Comparison of ENCODE assay signal across 26 mouse cellular contexts in the genomic region with DNA sequence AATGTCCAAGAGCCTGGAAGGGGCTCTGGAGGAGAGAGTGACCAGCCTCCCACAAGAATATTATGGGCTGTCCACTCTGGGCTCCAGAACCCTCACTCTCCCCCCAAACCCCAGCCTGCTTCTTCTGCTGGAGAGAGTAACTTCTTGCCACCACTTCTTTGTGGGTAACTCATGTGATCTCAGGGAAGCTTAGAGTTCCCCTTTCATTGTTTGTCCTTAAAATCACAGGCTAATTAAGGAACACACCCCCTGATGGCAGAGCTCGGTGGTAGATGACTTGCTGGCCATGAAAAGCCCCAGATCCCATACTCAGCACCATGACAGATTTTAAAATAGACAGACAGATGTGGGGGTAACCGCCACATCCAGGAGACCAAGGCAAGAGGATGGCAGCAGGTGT. TPM values are rescaled to one million over a fixed set of nuclear protein-coding genes. Genes with fewer than 3 reads are reported as not detected.
DNase-seq lines count a peak whose midpoint lies in the region.
"Had no signal": no experiment of that assay in that cellular context is flagged by ENCODE, and none has a peak within 500 bp of the region (broad histone marks: within the 10 kb centered on the region; RNA-seq: fewer than 3 reads in every experiment).

No protein-coding gene starts in this region.

- peak overlapping the region; percentile 33 for H3K4me3 ChIP-seq in megakaryocyte, embryonic 14.5 days (replicated peaks)
- H3K4me3 ChIP-seq: hindbrain, embryonic 13.5 days; left cerebral cortex, adult 2 months; limb, embryonic 15.5 days; midbrain, embryonic 12.5 days had no signal

- peaks cover 16% of the 10 kb centered on the region for H3K27me3 ChIP-seq in megakaryocyte, embryonic 14.5 days (replicated peaks)
- H3K27me3 ChIP-seq: limb, embryonic 15.5 days; midbrain, embryonic 12.5 days; Patski had no signal

- peaks cover 16% of the 10 kb centered on the region for H3K4me1 ChIP-seq in megakaryocyte, embryonic 14.5 days
- H3K4me1 ChIP-seq: hindbrain, embryonic 13.5 days; limb, embryonic 15.5 days; midbrain, embryonic 12.5 days had no signal

- peak; percentile 88 for DNase-seq in 416B (ENCODE audit: low read depth)
- DNase-seq in A20 (ENCODE audit: low read depth, low spot score): peak; percentile 54
- DNase-seq in c-Kit-positive CD71-negative TER-119-negative erythroid progenitor cells, embryonic 14.5 days (ENCODE audit: low read depth): peak; percentile 52
- no peak for DNase-seq in right cerebral cortex, postnatal 10 days (ENCODE audit: low spot score in 2 of 2)
- DNase-seq in frontal cortex, postnatal 14 days (ENCODE audit: low spot score in 2 of 2): no peak
- DNase-seq in cerebellum, postnatal 14 days: no peak
- DNase-seq: cerebellum, adult 2 months; cerebellum, postnatal 36 days; gastrocnemius, postnatal 25 days; kidney, adult 2 months; left cerebral cortex, postnatal 4 days; spleen, adult 18-20 months; thymus, postnatal 4 days had no signal

- H3K9me3 ChIP-seq in megakaryocyte, embryonic 14.5 days: peaks cover 15% of the 10 kb centered on the region
- H3K9me3 ChIP-seq: hindbrain, embryonic 13.5 days; limb, embryonic 15.5 days; midbrain, embryonic 12.5 days had no signal

- H3K36me3 ChIP-seq in megakaryocyte, embryonic 14.5 days (replicated peaks; ENCODE audit: low read length): no peaks in the 10 kb centered on the region
- H3K36me3 ChIP-seq: hindbrain, embryonic 13.5 days; limb, embryonic 15.5 days; midbrain, embryonic 12.5 days had no signal

RNA-seq across cellular contexts. Expression of a gene that starts 9.0 kb away (rescaled TPM):
- 2.3 and 9.3 TPM in 2 replicates for polyA plus RNA-seq in megakaryocyte, embryonic 14.5 days (2012; ENCODE audit: insufficient read depth, low replicate concordance)
- polyA plus RNA-seq: adrenal gland, adult 2 months; cerebellum, adult 2 months; forebrain, embryonic 16.5 days; heart, embryonic 14.5 days; hindbrain, embryonic 13.5 days; midbrain, embryonic 12.5 days had no signal

RNA-seq across cellular contexts. Expression of a gene that starts 26.6 kb away (rescaled TPM):
- 0.09 TPM in 1 of 2 replicates, not detected in the other for polyA plus RNA-seq in megakaryocyte, embryonic 14.5 days (2012; ENCODE audit: insufficient read depth, low replicate concordance)
- polyA plus RNA-seq: embryonic facial prominence, embryonic 14.5 days; hindbrain, embryonic 13.5 days; limb, embryonic 15.5 days; midbrain, embryonic 12.5 days; stomach, embryonic 14.5 days had no signal

RNA-seq across cellular contexts. Expression of a gene that starts 31.0 kb away (rescaled TPM):
- polyA plus RNA-seq in megakaryocyte, embryonic 14.5 days (2012; ENCODE audit: insufficient read depth, low replicate concordance): not detected in 2 replicates
- polyA plus RNA-seq: cerebellum, adult 2 months; heart, embryonic 14.5 days had no signal

RNA-seq across cellular contexts. Expression of a gene that starts 51.9 kb away (rescaled TPM):
- polyA plus RNA-seq in megakaryocyte, embryonic 14.5 days (2012; ENCODE audit: insufficient read depth, low replicate concordance): not detected in 2 replicates
- polyA plus RNA-seq: adrenal gland, adult 2 months; cerebellum, adult 2 months; embryonic facial prominence, embryonic 14.5 days; forebrain, embryonic 16.5 days; heart, embryonic 14.5 days; hindbrain, embryonic 13.5 days; kidney, adult 2 months; kidney, postnatal 0 days; large intestine, adult 2 months; limb, embryonic 15.5 days; midbrain, embryonic 12.5 days; Patski; stomach, embryonic 14.5 days had no signal

Comparison
In these comparisons a context has a peak if more than half of its experiments do, and no peak if none do; other contexts are left out.
1. DNase-seq: peak in 416B (single experiment), A20 (single experiment) and c-Kit-positive CD71-negative TER-119-negative erythroid progenitor cells, embryonic 14.5 days (single experiment); none in right cerebral cortex, postnatal 10 days (0 of 2), frontal cortex, postnatal 14 days (0 of 2) and cerebellum, postnatal 14 days (0 of 2).